Mouse (Mus musculus) layer of hippocampus, adult 18-20 months (tissue): Measurements from ENCODE around the gene Snrpe. TPM values are rescaled to one million over a fixed set of nuclear protein-coding genes. Genes with fewer than 3 reads are reported as not detected.

Experiments used
- total RNA-seq, 2 experiments: library from RNA; stranded (reverse); gene quantifications; 2 replicates each; pipeline ENCODE4 v1.2.3; 2021

Snrpe gene
- total RNA-seq, 2 experiments from 2014 or later: 59.0 to 66.8 TPM

Other genes with a start within 250 kb of the Snrpe start
- gene Etnk2, start 246.7 kb downstream of the Snrpe start, total RNA-seq: 1 to 10 TPM; 1.0 to 2.1 TPM
- gene Sox13, start 185.9 kb downstream of the Snrpe start, total RNA-seq: 1 to 10 TPM; 7.4 to 7.9 TPM
- gene Zbed6, start 50.6 kb upstream of the Snrpe start, total RNA-seq: 1 to 10 TPM; 3.3 to 4.7 TPM
- 10 to 100 TPM; 27.3 to 27.7 TPM for gene Gm38394, start 51.0 kb upstream of the Snrpe start, total RNA-seq
- not detected for gene Lax1, start 79.8 kb upstream of the Snrpe start, total RNA-seq
- 100 to 1,000 TPM in 1 of 2 experiments, 10 to 100 TPM in 1; 70.4 to 100 TPM for gene Atp2b4, start 190.8 kb upstream of the Snrpe start, total RNA-seq